Mouse (Mus musculus) forebrain, embryonic 13.5 days (tissue): Measurements from ENCODE around the gene Samd10. TPM values are rescaled to one million over a fixed set of nuclear protein-coding genes. Genes with fewer than 3 reads are reported as not detected.

ENCODE experiments used
- ATAC-seq: fragments of 200-750 bp; cut with Nextera tagmentation; 2 replicates; pipeline ENCODE4 v1.8.0; 2017
- H3K27ac ChIP-seq: fragments of 300-500 bp; sonication (generic); 2 replicates; pipeline ENCODE4 v1.5.1; 2015; ENCODE audit warnings: inconsistent platforms, mild to moderate bottlenecking, moderate library complexity
- H3K27me3 ChIP-seq: fragments of 300-500 bp; sonication (generic); 2 replicates; pipeline ENCODE4 v1.6.1; 2015; ENCODE audit warnings: mild to moderate bottlenecking, inconsistent platforms
- H3K36me3 ChIP-seq: fragments of 300-500 bp; sonication (generic); 2 replicates; pipeline ENCODE4 v1.6.1; 2015; ENCODE audit warnings: mild to moderate bottlenecking, inconsistent platforms; ENCODE audit not compliant: poor library complexity, severe bottlenecking
- H3K4me1 ChIP-seq: fragments of 300-500 bp; sonication (generic); 2 replicates; pipeline ENCODE4 v1.6.1; 2015; ENCODE audit warnings: inconsistent platforms
- H3K4me2 ChIP-seq: fragments of 300-500 bp; sonication (generic); 2 replicates; pipeline ENCODE4 v1.6.1; 2015; ENCODE audit warnings: inconsistent platforms, mild to moderate bottlenecking, moderate library complexity
- H3K4me3 ChIP-seq: fragments of 300-500 bp; sonication (generic); 2 replicates; pipeline ENCODE4 v1.5.1; 2015; ENCODE audit warnings: mild to moderate bottlenecking, inconsistent platforms
- H3K9ac ChIP-seq: fragments of 300-500 bp; sonication (generic); 2 replicates; pipeline ENCODE4 v1.6.1; 2015; ENCODE audit warnings: mild to moderate bottlenecking, inconsistent platforms
- H3K9me3 ChIP-seq: fragments of 300-500 bp; sonication (generic); replicated peaks from 2 replicates; pipeline ENCODE4 v1.6.1; 2016; ENCODE audit warnings: inconsistent platforms
- WGBS: fragments of 180-500 bp; shearing (Covaris S2); methylation state at CpG from one replicate; pipeline ENCODE4 v1.1.7; 2015; 5-methylcytosine and 5-hydroxymethylcytosine counted together
- polyA plus RNA-seq: library from polyadenylated mRNA; unstranded; fragments of >200 nt; fragmentation: Nextera tagmentation; extraction: Ambion mirVana; gene quantifications from 2 replicates; pipeline ENCODE4 v1.2.1, GENCODE M21; 2015

Gene Samd10
- 88.7 and 105 TPM in 2 replicates for polyA plus RNA-seq

- WGBS: under 1% methylated on average over 69 of the region's 71 CpGs
- Histone ChIP-seq H3K9ac (peak within 1 kb of the TSS; percentile 80), H3K27me3 (no peaks in the 10 kb centered on the region)
Measured at GRCm38 (mm10) chr2:181598454-181599351, at the start of gene Samd10. Gene Samd10, minus strand, starts transcription at chr2:181599212.

GRCm38 (mm10) chr2:181646626-181647472, 47.8 kb upstream of the Samd10 start:
- H3K4me1 ChIP-seq: no peaks in the 10 kb centered on the region
- no peak overlapping the region for H3K27ac ChIP-seq
- ATAC-seq: no peak
- peaks cover 91% of the 10 kb centered on the region for H3K36me3 ChIP-seq
- no peaks in the 10 kb centered on the region for H3K9me3 ChIP-seq
- no peak overlapping the region for H3K9ac ChIP-seq
- no peak overlapping the region for H3K4me3 ChIP-seq
- WGBS: 93% methylated on average over 6 of the region's 6 CpGs
- H3K27me3 ChIP-seq: no peaks in the 10 kb centered on the region
- no peak overlapping the region for H3K4me2 ChIP-seq

More at GRCm38 (mm10) chr2:181598454-181599351, at the start of gene Samd10:
- peak within 1 kb of the TSS; percentile 82 for H3K27ac ChIP-seq
- peaks cover 39% of the 10 kb centered on the region for H3K4me1 ChIP-seq
- peak within 1 kb of the TSS; percentile 83 for H3K4me2 ChIP-seq
- no peaks in the 10 kb centered on the region for H3K9me3 ChIP-seq
- peaks cover 16% of the 10 kb centered on the region for H3K36me3 ChIP-seq
- peak; percentile 41 for ATAC-seq
- H3K4me3 ChIP-seq: peak within 1 kb of the TSS; percentile 55

GRCm38 (mm10) chr2:181645666-181646065, 46.7 kb upstream of the Samd10 start:
- WGBS: 90% methylated on average over 3 of the region's 3 CpGs

GRCm38 (mm10) chr2:181644361-181644760, 45.3 kb upstream of the Samd10 start:
- no peaks in the 10 kb centered on the region for H3K27me3 ChIP-seq

More at GRCm38 (mm10) chr2:181645666-181646065, 46.7 kb upstream of the Samd10 start:
- H3K4me3 ChIP-seq: no peak overlapping the region
- no peak overlapping the region for H3K9ac ChIP-seq
- H3K36me3 ChIP-seq: peaks cover 91% of the 10 kb centered on the region
- no peak for ATAC-seq
- no peaks in the 10 kb centered on the region for H3K9me3 ChIP-seq
- H3K27me3 ChIP-seq: no peaks in the 10 kb centered on the region
- H3K4me1 ChIP-seq: no peaks in the 10 kb centered on the region
- H3K4me2 ChIP-seq: no peak overlapping the region
- no peak overlapping the region for H3K27ac ChIP-seq

GRCm38 (mm10) chr2:181635865-181636264, 36.9 kb upstream of the Samd10 start:
- no peaks in the 10 kb centered on the region for H3K9me3 ChIP-seq
- H3K27me3 ChIP-seq: no peaks in the 10 kb centered on the region
- H3K4me2 ChIP-seq: no peak overlapping the region
- H3K4me1 ChIP-seq: no peaks in the 10 kb centered on the region
- no peak overlapping the region for H3K4me3 ChIP-seq
- WGBS: 92% methylated on average over 3 of the region's 3 CpGs
- ATAC-seq: no peak
- H3K9ac ChIP-seq: no peak overlapping the region
- peaks cover 81% of the 10 kb centered on the region for H3K36me3 ChIP-seq
- H3K27ac ChIP-seq: no peak overlapping the region

More at GRCm38 (mm10) chr2:181644361-181644760, 45.3 kb upstream of the Samd10 start:
- no peaks in the 10 kb centered on the region for H3K4me1 ChIP-seq
- H3K9me3 ChIP-seq: no peaks in the 10 kb centered on the region
- no peak overlapping the region for H3K4me3 ChIP-seq
- no peak overlapping the region for H3K9ac ChIP-seq
- ATAC-seq: no peak
- no peak overlapping the region for H3K4me2 ChIP-seq
- 89% methylated on average over 2 of the region's 2 CpGs for WGBS
- peaks cover 88% of the 10 kb centered on the region for H3K36me3 ChIP-seq
- H3K27ac ChIP-seq: no peak overlapping the region

GRCm38 (mm10) chr2:181632624-181633023, 33.6 kb upstream of the Samd10 start:
- Histone ChIP-seq H3K4me3 (no peak overlapping the region), H3K4me1 (no peaks in the 10 kb centered on the region), H3K4me2 (no peak overlapping the region), H3K36me3 (peaks cover 66% of the 10 kb centered on the region), H3K9me3 (no peaks in the 10 kb centered on the region), H3K27ac (no peak overlapping the region), H3K27me3 (no peaks in the 10 kb centered on the region), H3K9ac (no peak overlapping the region)
- ATAC-seq: no peak
- 94% methylated on average over 6 of the region's 6 CpGs for WGBS

- H3K9me3 ChIP-seq: no peaks in the 10 kb centered on the region
- H3K4me3 ChIP-seq: no peak overlapping the region
- H3K27me3 ChIP-seq: no peaks in the 10 kb centered on the region
- peaks cover 55% of the 10 kb centered on the region for H3K36me3 ChIP-seq
- H3K9ac ChIP-seq: no peak overlapping the region
- no peak for ATAC-seq
- no peak overlapping the region for H3K27ac ChIP-seq
- no peaks in the 10 kb centered on the region for H3K4me1 ChIP-seq
- H3K4me2 ChIP-seq: no peak overlapping the region
Measured at GRCm38 (mm10) chr2:181628471-181628870, 29.5 kb upstream of the Samd10 start.

- H3K4me2 ChIP-seq: no peak overlapping the region
- no peaks in the 10 kb centered on the region for H3K4me1 ChIP-seq
- no peaks in the 10 kb centered on the region for H3K27me3 ChIP-seq
- no peaks in the 10 kb centered on the region for H3K9me3 ChIP-seq
- no peak overlapping the region for H3K4me3 ChIP-seq
- H3K27ac ChIP-seq: no peak overlapping the region
- peaks cover 71% of the 10 kb centered on the region for H3K36me3 ChIP-seq
- H3K9ac ChIP-seq: no peak overlapping the region
- no peak for ATAC-seq
Measured at GRCm38 (mm10) chr2:181623401-181623800, 24.4 kb upstream of the Samd10 start.

- Histone ChIP-seq H3K27me3 (no peaks in the 10 kb centered on the region), H3K4me1 (no peaks in the 10 kb centered on the region), H3K9ac (no peak overlapping the region), H3K27ac (no peak overlapping the region), H3K4me3 (no peak overlapping the region), H3K9me3 (no peaks in the 10 kb centered on the region), H3K4me2 (no peak overlapping the region), H3K36me3 (peaks cover 72% of the 10 kb centered on the region)
- ATAC-seq: no peak
- 87% methylated on average over 5 of the region's 5 CpGs for WGBS
Measured at GRCm38 (mm10) chr2:181618761-181619495, 19.9 kb upstream of the Samd10 start.

- H3K36me3 ChIP-seq: no peaks in the 10 kb centered on the region
- no peaks in the 10 kb centered on the region for H3K27me3 ChIP-seq
- WGBS: 76% methylated on average over 4 of the region's 4 CpGs
- no peak overlapping the region for H3K9ac ChIP-seq
- no peak for ATAC-seq
- H3K9me3 ChIP-seq: no peaks in the 10 kb centered on the region
- H3K4me1 ChIP-seq: peaks cover 35% of the 10 kb centered on the region
- peak overlapping the region; percentile 75 for H3K4me2 ChIP-seq
- H3K4me3 ChIP-seq: peak overlapping the region; percentile 88; the same call in 1 of the 2 replicates
- no peak overlapping the region for H3K27ac ChIP-seq
Measured at GRCm38 (mm10) chr2:181602367-181602766, 3.4 kb upstream of the Samd10 start.

GRCm38 (mm10) chr2:181601751-181602145, 2.7 kb upstream of the Samd10 start:
- Histone ChIP-seq H3K36me3 (peaks cover under 1% of the 10 kb centered on the region; the same call in 1 of the 2 replicates), H3K27ac (no peak overlapping the region), H3K4me2 (peak overlapping the region; percentile 75), H3K9me3 (no peaks in the 10 kb centered on the region), H3K4me3 (peak overlapping the region; percentile 88), H3K27me3 (no peaks in the 10 kb centered on the region), H3K4me1 (peaks cover 39% of the 10 kb centered on the region), H3K9ac (peak overlapping the region; percentile 89)
- WGBS: 30% methylated on average over 10 of the region's 10 CpGs
- no peak for ATAC-seq
